Mouse (Mus musculus): ENCODE results near the gene Nkpd1. TPM values are rescaled to one million over a fixed set of nuclear protein-coding genes. Genes with fewer than 3 reads are reported as not detected.

The Nkpd1 gene
- 0.52 and 1.2 TPM in 2 replicates for polyA plus RNA-seq (2014; fragmentation: Nextera tagmentation; extraction: Ambion mirVana)

DNA sequence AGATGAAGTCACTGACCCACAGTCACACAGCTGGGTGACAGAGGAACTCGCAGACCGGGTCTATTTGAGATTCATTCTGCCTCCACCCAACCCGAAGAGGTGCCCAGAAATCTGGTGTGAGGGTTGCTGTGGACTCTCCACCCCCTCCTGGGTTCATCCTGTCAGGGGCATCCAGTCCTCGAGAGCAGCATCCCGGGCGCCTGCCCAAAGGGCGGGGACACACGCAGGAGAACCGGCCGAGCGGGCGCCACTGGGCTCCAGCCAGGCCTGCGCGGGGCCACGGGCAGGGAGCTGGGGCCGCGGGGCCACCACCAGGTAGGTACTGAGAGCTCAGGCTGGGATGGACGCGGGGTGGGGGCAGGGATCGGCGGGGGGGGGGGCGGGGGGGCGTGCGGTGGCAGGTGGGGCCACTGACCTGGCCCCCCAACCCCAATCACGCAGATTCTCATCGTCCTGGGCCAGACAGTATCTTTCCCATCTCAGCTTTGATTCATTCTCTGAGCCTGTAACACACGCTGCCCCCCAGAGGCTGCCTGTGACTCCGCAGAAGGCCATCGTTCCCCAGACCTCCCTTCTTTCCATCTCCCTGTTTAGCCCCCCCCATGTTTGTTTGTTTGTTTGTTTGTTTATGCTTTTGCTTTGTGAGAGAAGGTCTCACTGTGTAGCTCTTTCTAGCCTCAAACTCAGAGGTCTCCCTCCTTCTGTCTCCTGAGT, at the start of gene Nkpd1:
TSS of gene Nkpd1 (plus strand) at position 187 of the 714 bp plus-strand sequence.
- peak within 1 kb of the TSS; percentile 38; the same call in 1 of the 2 replicates for H3K4me2 ChIP-seq (ENCODE audit: low read depth, low read length)
- peak within 1 kb of the TSS; percentile 9; the same call in 1 of the 2 replicates for H3K4me3 ChIP-seq (ENCODE audit: low read depth, low read length)
- H3K27ac ChIP-seq (ENCODE audit: low read depth, low read length), result no peak within 1 kb of the TSS
- ATAC-seq (ENCODE audit: low read depth), result no peak
- no peaks in the 10 kb centered on the region for H3K36me3 ChIP-seq (ENCODE audit: control insufficient read depth, insufficient read depth, low read length)
- H3K9ac ChIP-seq (replicated peaks; ENCODE audit: low read depth, low read length), result peak within 1 kb of the TSS; percentile 52
- WGBS, result 6% methylated on average over 19 of the region's 29 CpGs
- no peaks in the 10 kb centered on the region for H3K9me3 ChIP-seq (ENCODE audit: control insufficient read depth, low read length)
- peaks cover 7% of the 10 kb centered on the region; the same call in 1 of the 2 replicates for H3K4me1 ChIP-seq (ENCODE audit: control insufficient read depth, insufficient read depth, low read length)
- peaks cover 38% of the 10 kb centered on the region for H3K27me3 ChIP-seq (ENCODE audit: control insufficient read depth, insufficient read depth, low read length)

DNA sequence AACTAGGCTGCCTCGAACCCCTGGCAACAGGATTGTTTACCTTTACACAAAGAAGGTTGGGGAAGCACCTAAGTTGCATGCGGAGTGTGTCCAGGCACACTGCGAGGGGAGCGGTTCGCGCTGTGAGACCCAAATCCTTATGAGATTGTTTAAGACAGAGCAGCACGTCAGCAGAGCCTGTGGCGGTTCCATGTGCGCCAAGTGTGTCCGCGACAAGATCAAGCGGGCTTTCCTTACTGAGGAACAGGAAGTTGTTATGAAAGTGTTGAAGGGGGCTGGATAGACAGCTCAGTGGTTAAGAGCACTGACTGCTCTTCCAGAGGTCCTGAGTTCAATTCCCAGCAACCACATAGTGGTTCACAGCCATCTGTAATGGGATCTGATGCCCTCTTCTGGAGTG, 49.4 kb upstream of the Nkpd1 start:
- WGBS, result 73% methylated on average over 12 of the region's 12 CpGs
- ATAC-seq (ENCODE audit: low read depth), result no peak
- Histone ChIP-seq H3K27ac (ENCODE audit: low read depth, low read length) (no peak overlapping the region), H3K4me3 (ENCODE audit: low read depth, low read length) (no peak overlapping the region), H3K4me2 (ENCODE audit: low read depth, low read length) (no peak overlapping the region), H3K9me3 (ENCODE audit: control insufficient read depth, low read length) (no peaks in the 10 kb centered on the region), H3K27me3 (ENCODE audit: control insufficient read depth, insufficient read depth, low read length) (peaks cover 25% of the 10 kb centered on the region), H3K4me1 (ENCODE audit: control insufficient read depth, insufficient read depth, low read length) (no peaks in the 10 kb centered on the region), H3K9ac (replicated peaks; ENCODE audit: low read depth, low read length) (no peak overlapping the region), H3K36me3 (ENCODE audit: control insufficient read depth, insufficient read depth, low read length) (no peaks in the 10 kb centered on the region)

- Histone ChIP-seq H3K27me3 (ENCODE audit: control insufficient read depth, insufficient read depth, low read length) (peaks cover 25% of the 10 kb centered on the region), H3K4me1 (ENCODE audit: control insufficient read depth, insufficient read depth, low read length) (no peaks in the 10 kb centered on the region), H3K27ac (ENCODE audit: low read depth, low read length) (no peak overlapping the region), H3K9me3 (ENCODE audit: control insufficient read depth, low read length) (no peaks in the 10 kb centered on the region), H3K4me2 (ENCODE audit: low read depth, low read length) (no peak overlapping the region), H3K36me3 (ENCODE audit: control insufficient read depth, insufficient read depth, low read length) (no peaks in the 10 kb centered on the region), H3K4me3 (ENCODE audit: low read depth, low read length) (no peak overlapping the region), H3K9ac (replicated peaks; ENCODE audit: low read depth, low read length) (no peak overlapping the region)
- ATAC-seq (ENCODE audit: low read depth), result no peak
- WGBS, result 25% methylated on average over 23 of the region's 23 CpGs
Measured at GRCm38 (mm10) chr7:19469404-19469803, 48.2 kb upstream of the Nkpd1 start.

DNA sequence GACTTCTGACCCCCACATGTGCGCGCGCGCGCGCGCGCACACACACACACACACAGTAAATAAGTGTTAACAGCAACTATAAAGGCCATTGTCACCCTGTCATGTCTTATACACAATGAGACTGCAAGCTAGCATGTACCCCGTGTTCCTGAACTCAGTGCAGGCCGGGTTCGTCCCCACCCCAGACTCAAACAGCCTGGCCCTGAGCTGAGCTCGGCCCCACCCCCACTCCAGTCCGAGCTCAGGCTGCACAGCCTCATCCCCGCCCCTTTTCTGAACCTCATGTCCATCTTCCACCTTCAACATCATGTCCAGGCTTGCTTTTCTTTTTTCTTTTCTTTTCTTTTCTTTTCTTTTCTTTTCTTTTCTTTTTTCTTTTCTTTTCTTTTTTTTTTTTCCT, 47.3 kb upstream of the Nkpd1 start:
- Histone ChIP-seq H3K27ac (ENCODE audit: low read depth, low read length) (no peak overlapping the region), H3K4me1 (ENCODE audit: control insufficient read depth, insufficient read depth, low read length) (no peaks in the 10 kb centered on the region), H3K27me3 (ENCODE audit: control insufficient read depth, insufficient read depth, low read length) (peaks cover 29% of the 10 kb centered on the region), H3K9ac (replicated peaks; ENCODE audit: low read depth, low read length) (no peak overlapping the region), H3K9me3 (ENCODE audit: control insufficient read depth, low read length) (no peaks in the 10 kb centered on the region), H3K4me3 (ENCODE audit: low read depth, low read length) (no peak overlapping the region), H3K36me3 (ENCODE audit: control insufficient read depth, insufficient read depth, low read length) (no peaks in the 10 kb centered on the region), H3K4me2 (ENCODE audit: low read depth, low read length) (no peak overlapping the region)
- 11% methylated on average over 14 of the region's 14 CpGs for WGBS
- no peak for ATAC-seq (ENCODE audit: low read depth)

- ATAC-seq (ENCODE audit: low read depth), result no peak
- H3K9ac ChIP-seq (replicated peaks; ENCODE audit: low read depth, low read length), result no peak overlapping the region
- peaks cover 31% of the 10 kb centered on the region for H3K27me3 ChIP-seq (ENCODE audit: control insufficient read depth, insufficient read depth, low read length)
- H3K4me2 ChIP-seq (ENCODE audit: low read depth, low read length), result no peak overlapping the region
- H3K4me3 ChIP-seq (ENCODE audit: low read depth, low read length), result no peak overlapping the region
- no peaks in the 10 kb centered on the region for H3K4me1 ChIP-seq (ENCODE audit: control insufficient read depth, insufficient read depth, low read length)
- no peaks in the 10 kb centered on the region for H3K9me3 ChIP-seq (ENCODE audit: control insufficient read depth, low read length)
- no peaks in the 10 kb centered on the region for H3K36me3 ChIP-seq (ENCODE audit: control insufficient read depth, insufficient read depth, low read length)
- 43% methylated on average over 4 of the region's 4 CpGs for WGBS
- no peak overlapping the region for H3K27ac ChIP-seq (ENCODE audit: low read depth, low read length)
Measured at GRCm38 (mm10) chr7:19472403-19472802, 45.2 kb upstream of the Nkpd1 start.

GRCm38 (mm10) chr7:19473875-19474443, 43.7 kb upstream of the Nkpd1 start:
- H3K4me2 ChIP-seq (ENCODE audit: low read depth, low read length), result peak overlapping the region; percentile 73
- H3K9ac ChIP-seq (replicated peaks; ENCODE audit: low read depth, low read length), result peak overlapping the region; percentile 67
- peak; percentile 92 for ATAC-seq (ENCODE audit: low read depth)
- H3K4me1 ChIP-seq (ENCODE audit: control insufficient read depth, insufficient read depth, low read length), result no peaks in the 10 kb centered on the region
- peak overlapping the region; percentile 46 for H3K4me3 ChIP-seq (ENCODE audit: low read depth, low read length)
- peaks cover 31% of the 10 kb centered on the region for H3K27me3 ChIP-seq (ENCODE audit: control insufficient read depth, insufficient read depth, low read length)
- no peaks in the 10 kb centered on the region for H3K36me3 ChIP-seq (ENCODE audit: control insufficient read depth, insufficient read depth, low read length)
- H3K27ac ChIP-seq (ENCODE audit: low read depth, low read length), result peak overlapping the region; percentile 81
- WGBS, result 1% methylated on average over 64 of the region's 89 CpGs
- no peaks in the 10 kb centered on the region for H3K9me3 ChIP-seq (ENCODE audit: control insufficient read depth, low read length)

DNA sequence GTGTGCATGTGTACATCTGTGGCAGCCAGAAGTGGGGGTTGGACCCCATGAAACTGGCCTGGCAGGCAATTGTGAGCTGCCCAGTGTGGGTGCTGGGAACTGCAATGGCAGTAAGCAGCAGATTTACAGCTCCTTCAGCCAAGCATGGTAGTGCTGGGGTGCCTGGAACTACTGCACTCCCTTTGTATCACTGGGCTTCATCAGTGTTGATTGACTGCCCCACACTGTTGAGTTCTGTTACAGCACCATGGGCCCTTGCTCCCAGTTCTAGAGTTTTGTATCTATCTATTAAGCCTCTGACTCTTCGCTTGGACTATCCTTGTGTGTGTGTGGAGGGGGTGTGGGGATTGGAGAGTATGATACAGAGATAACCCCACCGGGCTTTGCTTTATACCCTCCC, 40.6 kb upstream of the Nkpd1 start:
- no peak overlapping the region for H3K9ac ChIP-seq (replicated peaks; ENCODE audit: low read depth, low read length)
- ATAC-seq (ENCODE audit: low read depth), result no peak
- no peaks in the 10 kb centered on the region for H3K9me3 ChIP-seq (ENCODE audit: control insufficient read depth, low read length)
- no peak overlapping the region for H3K4me3 ChIP-seq (ENCODE audit: low read depth, low read length)
- H3K27me3 ChIP-seq (ENCODE audit: control insufficient read depth, insufficient read depth, low read length), result peaks cover 15% of the 10 kb centered on the region
- no peaks in the 10 kb centered on the region for H3K4me1 ChIP-seq (ENCODE audit: control insufficient read depth, insufficient read depth, low read length)
- 73% methylated on average over 2 of the region's 2 CpGs for WGBS
- H3K36me3 ChIP-seq (ENCODE audit: control insufficient read depth, insufficient read depth, low read length), result no peaks in the 10 kb centered on the region
- no peak overlapping the region for H3K4me2 ChIP-seq (ENCODE audit: low read depth, low read length)
- no peak overlapping the region for H3K27ac ChIP-seq (ENCODE audit: low read depth, low read length)

GRCm38 (mm10) chr7:19477624-19478384, 39.8 kb upstream of the Nkpd1 start:
- no peak overlapping the region for H3K4me2 ChIP-seq (ENCODE audit: low read depth, low read length)
- ATAC-seq (ENCODE audit: low read depth), result no peak
- no peaks in the 10 kb centered on the region for H3K4me1 ChIP-seq (ENCODE audit: control insufficient read depth, insufficient read depth, low read length)
- H3K9me3 ChIP-seq (ENCODE audit: control insufficient read depth, low read length), result no peaks in the 10 kb centered on the region
- H3K36me3 ChIP-seq (ENCODE audit: control insufficient read depth, insufficient read depth, low read length), result no peaks in the 10 kb centered on the region
- H3K9ac ChIP-seq (replicated peaks; ENCODE audit: low read depth, low read length), result no peak overlapping the region
- no peak overlapping the region for H3K4me3 ChIP-seq (ENCODE audit: low read depth, low read length)
- H3K27ac ChIP-seq (ENCODE audit: low read depth, low read length), result no peak overlapping the region
- H3K27me3 ChIP-seq (ENCODE audit: control insufficient read depth, insufficient read depth, low read length), result peaks cover 10% of the 10 kb centered on the region
- WGBS, result 30% methylated on average over 14 of the region's 14 CpGs

- Histone ChIP-seq H3K36me3 (ENCODE audit: control insufficient read depth, insufficient read depth, low read length) (no peaks in the 10 kb centered on the region), H3K4me3 (ENCODE audit: low read depth, low read length) (no peak overlapping the region), H3K4me1 (ENCODE audit: control insufficient read depth, insufficient read depth, low read length) (no peaks in the 10 kb centered on the region), H3K9me3 (ENCODE audit: control insufficient read depth, low read length) (no peaks in the 10 kb centered on the region), H3K4me2 (ENCODE audit: low read depth, low read length) (no peak overlapping the region), H3K27ac (ENCODE audit: low read depth, low read length) (no peak overlapping the region), H3K9ac (replicated peaks; ENCODE audit: low read depth, low read length) (no peak overlapping the region), H3K27me3 (ENCODE audit: control insufficient read depth, insufficient read depth, low read length) (peaks cover 4% of the 10 kb centered on the region; the same call in 1 of the 2 replicates)
- 85% methylated on average over 8 of the region's 8 CpGs for WGBS
- ATAC-seq (ENCODE audit: low read depth), result no peak
Measured at GRCm38 (mm10) chr7:19483281-19483680, 34.4 kb upstream of the Nkpd1 start.

Data from neural tube, embryonic 14.5 days (tissue).